Comparison of ENCODE assay signal across 9 mouse cellular contexts in the genomic region with DNA sequence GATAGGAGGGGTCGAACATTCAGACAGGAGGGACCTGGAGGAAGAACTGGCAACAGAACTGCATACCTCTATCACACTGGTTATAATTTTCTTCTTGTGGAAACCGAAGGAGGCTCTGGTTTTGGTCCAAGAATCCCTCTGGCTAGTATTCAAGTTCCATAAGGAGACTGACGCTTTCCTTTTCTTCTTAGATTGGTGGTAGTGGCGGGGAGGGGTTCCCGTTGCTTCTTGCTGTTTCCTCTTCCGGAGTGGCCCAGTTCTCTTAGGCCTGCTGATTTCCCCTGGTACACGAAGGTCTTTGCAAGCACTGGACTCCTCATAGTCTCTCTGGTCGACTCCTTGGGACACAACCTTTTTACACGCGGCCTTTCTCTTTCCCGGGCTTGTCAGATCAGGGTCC. TPM values are rescaled to one million over a fixed set of nuclear protein-coding genes. Genes with fewer than 3 reads are reported as not detected.
DNase-seq lines count a peak whose midpoint lies in the region; ATAC-seq and TF ChIP-seq lines count a peak whose summit lies in the region.
"Had no signal": no experiment of that assay in that cellular context is flagged by ENCODE, and none has a peak within 500 bp of the region (broad histone marks: within the 10 kb centered on the region; RNA-seq: fewer than 3 reads in every experiment).

No protein-coding gene starts in this region.

- no peak for DNase-seq in layer of hippocampus, adult 2 months (ENCODE audit: low spot score in 2 of 2)
- no peak for DNase-seq in layer of hippocampus, adult 11-12 months (ENCODE audit: low spot score)
- no peak for DNase-seq in forebrain, embryonic 10.5 days (ENCODE audit: extremely low spot score, low spot score)
- DNase-seq in kidney, postnatal 0 days (ENCODE audit: low spot score): peak; percentile 66
- DNase-seq in left cerebral cortex, postnatal 10 days (ENCODE audit: extremely low spot score in 1 of 2, low spot score in 2 of 2): no peak
- no peak for DNase-seq in testis, postnatal 14 days (ENCODE audit: low spot score)

- intact Hi-C loops in left cerebral cortex, postnatal 10 days (cut with DNase I): loop anchor here (10.0 kb wide), 2 partner anchors 148 to 1238 kb away; no protein-coding TSS in a partner anchor

- no peak for ATAC-seq in kidney, postnatal 0 days (replicated peaks; ENCODE audit: low FRiP score, low read depth)
- ATAC-seq in midbrain, embryonic 16.5 days: no peak
- no peak for ATAC-seq in megakaryocyte-erythroid progenitor cell, adult 5-6 weeks (replicated peaks; ENCODE audit: low FRiP score, low TSS enrichment, poor library complexity, severe bottlenecking)

- no peak for TF ChIP-seq CTCF in layer of hippocampus, adult 2 months (conservative IDR thresholded peaks at IDR 0.05)
- no peak for TF ChIP-seq CTCF in kidney, postnatal 0 days (IDR thresholded peaks at IDR 0.05; ENCODE audit: low read depth)

- H3K27ac ChIP-seq in layer of hippocampus, adult 2 months: no peak overlapping the region
- H3K27ac ChIP-seq in forebrain, embryonic 10.5 days: peak overlapping the region; percentile 94
- peak overlapping the region; percentile 20; the same call in 1 of the 2 replicates for H3K27ac ChIP-seq in kidney, postnatal 0 days
- no peak overlapping the region for H3K27ac ChIP-seq in midbrain, embryonic 16.5 days (ENCODE audit: low read length)

- H3K9ac ChIP-seq in kidney, postnatal 0 days (ENCODE audit: low read depth, low read length): peak overlapping the region; percentile 82
- H3K9ac ChIP-seq in midbrain, embryonic 16.5 days (ENCODE audit: low read depth, low read length): no peak overlapping the region; the same call in 1 of the 2 replicates

- peaks cover 42% of the 10 kb centered on the region for H3K4me1 ChIP-seq in forebrain, embryonic 10.5 days
- peaks cover 10% of the 10 kb centered on the region; the same call in 1 of the 2 replicates for H3K4me1 ChIP-seq in kidney, postnatal 0 days (replicated peaks; ENCODE audit: insufficient read depth, low read length)
- peaks cover 8% of the 10 kb centered on the region; the same call in 1 of the 2 replicates for H3K4me1 ChIP-seq in midbrain, embryonic 16.5 days (ENCODE audit: control insufficient read depth, insufficient read depth, low read length)

- WGBS in forebrain, embryonic 10.5 days: 57% methylated on average over 11 of the region's 11 CpGs
- WGBS in kidney, postnatal 0 days: 26% methylated on average over 11 of the region's 11 CpGs
- 44% methylated on average over 11 of the region's 11 CpGs for WGBS in midbrain, embryonic 16.5 days

- H3K4me2 ChIP-seq in kidney, postnatal 0 days (ENCODE audit: low read length): peak overlapping the region; percentile 86
- H3K4me2 ChIP-seq in midbrain, embryonic 16.5 days (ENCODE audit: low read length): peak overlapping the region; percentile 91

- peaks cover 37% of the 10 kb centered on the region for H3K9me3 ChIP-seq in forebrain, embryonic 10.5 days
- no peaks in the 10 kb centered on the region for H3K9me3 ChIP-seq in kidney, postnatal 0 days (replicated peaks; ENCODE audit: low read length)
- no peaks in the 10 kb centered on the region for H3K9me3 ChIP-seq in midbrain, embryonic 16.5 days (replicated peaks; ENCODE audit: control insufficient read depth, low read length, poor library complexity, severe bottlenecking)

- H3K4me3 ChIP-seq in layer of hippocampus, adult 2 months: peak overlapping the region; percentile 65
- peak overlapping the region; percentile 81 for H3K4me3 ChIP-seq in forebrain, embryonic 10.5 days
- H3K4me3 ChIP-seq in kidney, postnatal 0 days (replicated peaks; ENCODE audit: low read depth, low read length): peak overlapping the region; percentile 90
- H3K4me3 ChIP-seq in midbrain, embryonic 16.5 days (ENCODE audit: low read depth, low read length): peak overlapping the region; percentile 58

- no peaks in the 10 kb centered on the region for H3K27me3 ChIP-seq in forebrain, embryonic 10.5 days (ENCODE audit: poor library complexity, severe bottlenecking)
- no peaks in the 10 kb centered on the region for H3K27me3 ChIP-seq in kidney, postnatal 0 days (ENCODE audit: insufficient read depth, low read length)
- no peaks in the 10 kb centered on the region for H3K27me3 ChIP-seq in midbrain, embryonic 16.5 days (ENCODE audit: control insufficient read depth, insufficient read depth, low read depth, low read length)

- peaks cover 48% of the 10 kb centered on the region for H3K36me3 ChIP-seq in forebrain, embryonic 10.5 days (replicated peaks)
- H3K36me3 ChIP-seq in kidney, postnatal 0 days (ENCODE audit: insufficient read depth, low read length): no peaks in the 10 kb centered on the region
- no peaks in the 10 kb centered on the region for H3K36me3 ChIP-seq in midbrain, embryonic 16.5 days (ENCODE audit: control insufficient read depth, insufficient read depth, low read length)

RNA-seq across cellular contexts. Expression of a gene that starts 1.0 kb away (rescaled TPM):
- under 1 TPM; 0.33 to 0.44 TPM for total RNA-seq in layer of hippocampus, adult 2 months (2021)
- polyA plus RNA-seq in forebrain, embryonic 10.5 days (2016; fragmentation: Nextera tagmentation; extraction: Ambion mirVana): 25.3 and 28.6 TPM in 2 replicates
- 7.3 and 8.5 TPM in 2 replicates for polyA plus RNA-seq in kidney, postnatal 0 days (2015; fragmentation: Nextera tagmentation; extraction: Ambion mirVana)
- polyA plus RNA-seq in midbrain, embryonic 16.5 days (2015; fragmentation: Nextera tagmentation; extraction: Ambion mirVana): 1.6 and 2.1 TPM in 2 replicates
- under 1 TPM; 0.75 to 0.92 TPM for total RNA-seq in left cerebral cortex, postnatal 10 days (2021)
- total RNA-seq in megakaryocyte-erythroid progenitor cell, adult 5-6 weeks (2014; fragmentation: Nextera tagmentation): 10.9 and 14.4 TPM in 2 replicates
- 12.8 and 14.8 TPM in 2 replicates for total RNA-seq in megakaryocyte-erythroid progenitor cell, adult 5-6 weeks (2017)

RNA-seq across cellular contexts. Expression of a gene that starts 23.1 kb away (rescaled TPM):
- total RNA-seq in layer of hippocampus, adult 2 months (2021): 1 to 10 TPM; 2.0 to 3.1 TPM
- polyA plus RNA-seq in forebrain, embryonic 10.5 days (2016; fragmentation: Nextera tagmentation; extraction: Ambion mirVana): 0.10 and 0.24 TPM in 2 replicates
- 1.3 and 1.6 TPM in 2 replicates for polyA plus RNA-seq in kidney, postnatal 0 days (2015; fragmentation: Nextera tagmentation; extraction: Ambion mirVana)
- polyA plus RNA-seq in midbrain, embryonic 16.5 days (2015; fragmentation: Nextera tagmentation; extraction: Ambion mirVana): 0.29 and 0.42 TPM in 2 replicates
- under 1 TPM; 0.32 to 0.54 TPM for total RNA-seq in left cerebral cortex, postnatal 10 days (2021)
- 1.7 TPM in 1 of 2 replicates, not detected in the other for total RNA-seq in megakaryocyte-erythroid progenitor cell, adult 5-6 weeks (2014; fragmentation: Nextera tagmentation)
- total RNA-seq in megakaryocyte-erythroid progenitor cell, adult 5-6 weeks (2017): not detected in 2 replicates
- total RNA-seq: neutrophil, adult 5-6 weeks had no signal

RNA-seq across cellular contexts. Expression of a gene that starts 39.7 kb away (rescaled TPM):
- 10 to 100 TPM; 44.6 to 47.5 TPM for total RNA-seq in layer of hippocampus, adult 2 months (2021)
- 135 and 138 TPM in 2 replicates for polyA plus RNA-seq in forebrain, embryonic 10.5 days (2016; fragmentation: Nextera tagmentation; extraction: Ambion mirVana)
- 182 and 187 TPM in 2 replicates for polyA plus RNA-seq in kidney, postnatal 0 days (2015; fragmentation: Nextera tagmentation; extraction: Ambion mirVana)
- polyA plus RNA-seq in midbrain, embryonic 16.5 days (2015; fragmentation: Nextera tagmentation; extraction: Ambion mirVana): 127 and 133 TPM in 2 replicates
- total RNA-seq in left cerebral cortex, postnatal 10 days (2021): 10 to 100 TPM; 59.7 to 65.4 TPM
- total RNA-seq in megakaryocyte-erythroid progenitor cell, adult 5-6 weeks (2014; fragmentation: Nextera tagmentation): 77.1 and 79.8 TPM in 2 replicates
- 34.1 and 53.7 TPM in 2 replicates for total RNA-seq in megakaryocyte-erythroid progenitor cell, adult 5-6 weeks (2017)

RNA-seq across cellular contexts. Expression of a gene that starts 39.8 kb away (rescaled TPM):
- 1 to 10 TPM; 9.2 TPM for total RNA-seq in layer of hippocampus, adult 2 months (2021)
- polyA plus RNA-seq in forebrain, embryonic 10.5 days (2016; fragmentation: Nextera tagmentation; extraction: Ambion mirVana): 143 TPM in 2 replicates
- 227 and 237 TPM in 2 replicates for polyA plus RNA-seq in kidney, postnatal 0 days (2015; fragmentation: Nextera tagmentation; extraction: Ambion mirVana)
- polyA plus RNA-seq in midbrain, embryonic 16.5 days (2015; fragmentation: Nextera tagmentation; extraction: Ambion mirVana): 132 and 145 TPM in 2 replicates
- total RNA-seq in left cerebral cortex, postnatal 10 days (2021): 10 to 100 TPM; 18.2 to 20.2 TPM
- 3.8 and 5.6 TPM in 2 replicates for total RNA-seq in megakaryocyte-erythroid progenitor cell, adult 5-6 weeks (2014; fragmentation: Nextera tagmentation)
- total RNA-seq in megakaryocyte-erythroid progenitor cell, adult 5-6 weeks (2017): 1.2 and 5.5 TPM in 2 replicates

RNA-seq across cellular contexts. Expression of a gene that starts 46.7 kb away (rescaled TPM):
- total RNA-seq in layer of hippocampus, adult 2 months (2021): under 1 TPM; 0.15 to 0.20 TPM
- 0.45 and 0.54 TPM in 2 replicates for polyA plus RNA-seq in forebrain, embryonic 10.5 days (2016; fragmentation: Nextera tagmentation; extraction: Ambion mirVana)
- 0.14 and 0.22 TPM in 2 replicates for polyA plus RNA-seq in kidney, postnatal 0 days (2015; fragmentation: Nextera tagmentation; extraction: Ambion mirVana)
- 0.24 and 0.25 TPM in 2 replicates for polyA plus RNA-seq in midbrain, embryonic 16.5 days (2015; fragmentation: Nextera tagmentation; extraction: Ambion mirVana)
- total RNA-seq in left cerebral cortex, postnatal 10 days (2021): under 1 TPM; 0.19 to 0.22 TPM
- 0.17 and 0.20 TPM in 2 replicates for total RNA-seq in megakaryocyte-erythroid progenitor cell, adult 5-6 weeks (2014; fragmentation: Nextera tagmentation)
- total RNA-seq in megakaryocyte-erythroid progenitor cell, adult 5-6 weeks (2017): not detected in 2 replicates

Comparison
In these comparisons a context has a peak if more than half of its experiments do, and no peak if none do; other contexts are left out.
1. H3K27ac ChIP-seq: peak in forebrain, embryonic 10.5 days (single experiment) and kidney, postnatal 0 days (single experiment); none in layer of hippocampus, adult 2 months (single experiment) and midbrain, embryonic 16.5 days (single experiment).
2. RNA of a gene that starts 1.0 kb away (total RNA-seq): 10.9 to 14.8 TPM in megakaryocyte-erythroid progenitor cell, adult 5-6 weeks; 0.75 to 0.92 TPM in left cerebral cortex, postnatal 10 days and 0.33 to 0.44 TPM in layer of hippocampus, adult 2 months; every median in the first group is over 4 times any median in the second.
3. Peak in every context shown above with its lines, with median percentiles within 50 percentile points of each other: H3K4me3 ChIP-seq.